Mouse (Mus musculus) retina, adult 2 months (tissue): Measurements from ENCODE around the gene Dohh.
A peak's percentile ranks its signal among the peaks of the same experiment; 100 is the strongest.

Experiments
- DNase-seq: peaks from one replicate; pipeline ENCODE4 v3.0.0-alpha.2; 2012; ENCODE audit warnings: low read depth, low spot score

Dohh gene

DNA sequence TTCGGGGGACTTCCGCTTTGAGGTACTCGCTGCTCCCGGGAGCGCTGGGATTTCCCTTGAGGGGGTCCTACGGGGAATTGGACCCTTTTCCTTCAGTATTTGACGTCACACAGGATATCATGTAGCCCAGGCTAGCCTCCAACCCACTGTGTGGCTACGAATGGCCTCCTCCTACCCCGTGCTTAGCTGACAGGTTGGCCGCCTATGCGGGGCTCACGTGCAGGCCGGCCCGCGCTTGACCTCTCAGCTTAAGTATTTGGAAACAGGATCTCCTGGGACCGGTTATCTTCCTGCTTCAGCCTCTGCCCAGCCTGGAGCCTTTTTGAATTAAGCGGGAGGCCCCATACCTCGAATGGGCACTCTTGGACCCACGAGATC, 366 bp downstream of the Dohh start:
- no peak for DNase-seq

DNA sequence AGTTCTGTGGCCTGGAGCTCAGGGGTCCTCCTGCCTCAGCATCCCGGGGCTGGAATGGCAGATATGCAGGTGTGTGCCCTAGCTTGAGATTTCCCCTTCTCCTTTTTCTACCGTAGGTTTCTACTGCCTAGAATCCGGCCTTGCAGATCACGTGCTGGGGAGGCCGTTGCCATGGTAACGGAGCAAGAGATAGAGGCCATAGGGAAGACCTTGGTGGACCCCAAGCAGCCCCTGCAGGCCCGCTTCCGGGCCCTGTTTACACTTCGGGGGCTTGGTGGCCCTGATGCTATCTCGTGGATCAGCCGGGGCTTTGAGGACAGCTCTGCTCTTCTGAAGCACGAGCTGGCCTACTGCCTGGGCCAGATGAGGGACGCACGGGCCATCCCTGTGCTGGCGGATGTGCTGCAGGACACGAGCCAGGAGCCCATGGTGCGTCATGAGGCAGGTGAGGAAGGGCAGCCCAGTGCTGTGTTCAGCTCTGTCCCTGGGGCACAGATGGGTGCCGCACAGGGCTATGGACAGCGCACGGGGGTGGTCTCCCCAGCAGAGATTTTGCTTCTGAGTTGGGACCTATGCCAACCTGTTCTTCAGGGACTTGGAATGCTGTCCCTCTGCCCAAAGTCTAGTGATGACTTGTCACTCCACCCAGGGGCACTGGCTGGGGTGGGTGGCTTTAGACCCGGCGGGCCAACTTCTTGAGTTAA, 1.5 kb downstream of the Dohh start:
- DNase-seq, result no peak

DNA sequence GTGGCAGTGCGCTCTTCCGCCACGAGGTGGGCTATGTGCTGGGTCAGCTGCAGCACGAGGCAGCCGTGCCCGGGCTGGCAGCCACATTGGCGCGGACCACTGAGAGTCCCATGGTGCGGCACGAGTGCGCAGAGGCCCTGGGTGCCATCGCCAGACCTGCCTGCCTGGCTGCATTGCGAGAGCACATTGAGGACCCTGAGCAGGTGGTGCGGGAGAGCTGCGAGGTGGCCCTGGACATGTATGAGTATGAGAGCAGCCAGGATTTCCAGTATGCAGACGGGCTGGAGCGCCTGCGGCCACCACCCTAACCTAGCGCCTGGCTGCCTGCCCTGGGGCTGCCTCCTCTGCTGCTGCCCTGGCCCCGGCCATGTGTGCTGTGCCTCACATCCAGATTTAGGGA, 3.5 kb downstream of the Dohh start:
- DNase-seq, result no peak

DNA sequence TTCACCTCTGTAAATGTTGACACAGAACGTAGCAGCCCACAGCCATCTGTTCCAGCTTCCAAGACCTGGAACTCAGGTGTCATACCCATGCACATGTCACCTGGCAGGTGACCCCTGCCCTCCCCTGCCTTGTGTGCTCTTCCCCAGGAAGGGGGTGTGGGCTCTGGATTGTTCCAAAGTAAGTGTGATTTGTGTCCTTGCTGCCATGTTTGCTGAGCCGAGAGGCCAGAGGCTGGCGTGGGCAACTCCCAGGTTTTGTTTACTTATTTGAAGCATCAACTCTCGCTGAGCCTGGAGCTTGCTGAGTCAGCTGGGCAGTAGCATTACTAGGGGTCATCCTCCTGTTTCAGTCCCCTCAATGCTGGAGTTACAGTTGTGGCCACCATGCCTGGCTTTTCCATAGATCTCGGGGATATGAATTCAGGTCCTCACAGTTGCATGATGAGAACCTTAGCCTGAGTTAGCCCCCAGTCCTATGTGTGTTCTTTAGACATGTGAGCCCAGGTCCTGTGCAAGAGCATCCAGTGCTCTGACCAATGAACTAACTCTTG, 4.4 kb downstream of the Dohh start, which contains the start of gene Gm48552:
Gene Gm48552, plus strand, starts transcription at position 501 of the 551 bp plus-strand sequence.
- no peak for DNase-seq

DNA sequence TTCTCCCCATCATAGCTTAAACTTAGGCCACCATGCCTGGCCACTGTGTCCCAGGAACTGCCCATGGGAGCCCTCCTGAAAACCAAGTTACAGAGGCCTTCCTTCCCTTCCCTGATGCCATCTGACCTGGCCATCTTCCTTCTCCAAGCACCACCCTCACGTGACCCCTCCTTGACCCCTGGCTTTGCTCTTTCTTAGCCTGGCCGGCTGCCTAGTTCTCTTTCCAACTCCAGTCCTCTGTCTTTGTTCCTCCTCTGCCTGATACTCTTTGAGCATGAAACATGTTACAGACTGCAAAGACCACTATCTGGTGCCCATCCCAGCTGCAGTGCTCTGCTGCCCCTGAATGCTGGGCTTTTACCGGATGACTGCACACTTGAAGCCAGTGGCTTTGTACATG, 5.1 kb downstream of the Dohh start:
- DNase-seq, result no peak

DNA sequence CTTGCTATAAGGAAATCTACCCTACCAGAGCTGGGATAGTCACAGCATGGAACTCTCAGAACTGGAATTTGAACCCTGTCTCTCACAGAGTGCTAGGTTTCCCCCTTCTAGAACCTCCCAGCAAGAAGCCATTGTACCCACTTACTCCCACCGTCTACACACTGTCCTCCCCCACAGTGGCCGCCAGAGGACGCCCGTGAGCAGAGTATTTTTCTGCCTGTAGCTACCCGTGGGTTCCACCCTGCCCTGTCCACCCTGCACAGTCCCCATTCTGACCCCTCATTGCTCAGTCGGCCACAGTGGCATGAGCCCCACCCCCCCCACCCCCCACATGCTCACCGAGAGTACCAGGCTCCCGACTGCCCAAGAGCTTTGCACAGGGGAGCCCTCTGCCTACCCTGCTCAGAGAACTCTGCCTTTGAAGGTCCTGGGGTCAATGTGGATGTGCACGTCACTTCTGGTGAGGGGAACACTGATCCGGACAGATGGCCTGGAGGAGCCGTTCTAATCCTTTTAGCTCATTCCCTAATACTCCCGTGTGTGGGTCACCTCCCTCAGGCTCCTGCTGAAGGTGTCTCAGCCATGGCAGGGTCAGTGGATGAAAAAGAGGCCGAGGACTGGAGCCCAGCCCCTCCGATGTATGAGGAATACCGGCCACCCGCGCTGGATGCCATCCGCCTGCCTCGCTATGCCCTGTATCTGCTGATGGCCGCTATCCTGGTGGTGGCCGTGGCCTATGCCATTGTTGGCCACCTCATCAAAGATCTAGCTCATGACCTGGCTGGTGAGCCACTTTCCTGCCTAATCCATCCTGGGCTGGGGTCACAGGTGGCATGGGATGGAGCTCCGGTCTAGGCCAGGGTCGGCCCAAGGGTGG, 5.8 kb downstream of the Dohh start:
- peak; percentile 91 for DNase-seq

DNA sequence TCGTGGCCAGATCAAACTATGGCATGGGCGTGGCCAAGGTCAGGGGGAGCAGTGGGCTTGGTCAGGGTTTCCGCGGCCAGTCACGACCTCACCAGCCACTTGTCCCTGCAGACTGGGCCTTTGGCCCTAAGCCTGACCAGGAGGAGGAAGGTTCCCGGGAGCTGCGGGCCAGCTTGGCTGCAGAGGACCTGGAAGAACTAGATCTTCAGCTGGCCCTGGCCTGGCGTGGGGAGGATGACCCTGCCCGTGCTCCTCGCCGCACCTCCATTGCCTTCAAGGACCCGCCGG, 6.4 kb downstream of the Dohh start:
- DNase-seq, result no peak

DNA sequence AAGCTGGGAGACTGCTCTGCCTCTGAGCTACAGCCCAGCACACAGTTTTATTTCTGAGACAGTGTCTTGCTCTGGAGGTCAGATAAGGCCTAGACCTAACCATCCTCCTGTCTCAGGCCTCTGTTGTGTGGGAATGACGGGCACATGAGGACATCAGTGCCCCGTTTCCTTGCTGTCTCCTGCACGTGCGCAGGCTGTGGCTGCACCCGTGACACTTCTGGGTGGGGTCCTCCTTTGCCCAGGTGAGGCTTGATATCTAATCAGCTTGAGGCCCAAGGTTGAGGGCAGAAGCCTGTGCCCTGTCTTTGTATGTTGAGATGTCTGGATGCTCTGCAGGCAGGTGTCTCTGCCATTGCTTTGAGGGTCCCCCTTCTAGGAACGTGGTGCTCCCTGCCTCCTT, 8.0 kb downstream of the Dohh start:
- no peak for DNase-seq

DNA sequence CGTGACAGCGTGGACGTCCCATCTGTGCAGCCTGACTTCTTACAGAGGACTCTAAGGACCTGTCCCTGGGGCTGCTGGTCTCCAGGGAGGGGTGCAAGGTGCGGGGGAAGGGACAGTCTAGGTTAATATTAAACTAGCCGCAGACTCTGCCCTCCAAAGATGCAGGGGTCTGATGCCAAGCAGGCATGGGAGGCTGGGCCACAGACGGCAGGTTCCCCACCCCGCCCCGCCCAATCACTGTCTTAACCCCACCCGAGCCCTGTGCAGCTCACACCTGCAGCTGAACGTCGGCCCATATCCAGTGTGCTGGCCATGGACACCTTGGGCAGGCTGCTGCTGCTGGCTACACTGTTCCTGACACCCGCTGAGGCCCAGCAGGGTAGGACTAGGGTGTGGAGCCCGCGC, 8.6 kb downstream of the Dohh start, which contains the start of gene Smim24:
Gene Smim24, plus strand, starts transcription at position 271 of the 405 bp plus-strand sequence.
- no peak for DNase-seq

DNA sequence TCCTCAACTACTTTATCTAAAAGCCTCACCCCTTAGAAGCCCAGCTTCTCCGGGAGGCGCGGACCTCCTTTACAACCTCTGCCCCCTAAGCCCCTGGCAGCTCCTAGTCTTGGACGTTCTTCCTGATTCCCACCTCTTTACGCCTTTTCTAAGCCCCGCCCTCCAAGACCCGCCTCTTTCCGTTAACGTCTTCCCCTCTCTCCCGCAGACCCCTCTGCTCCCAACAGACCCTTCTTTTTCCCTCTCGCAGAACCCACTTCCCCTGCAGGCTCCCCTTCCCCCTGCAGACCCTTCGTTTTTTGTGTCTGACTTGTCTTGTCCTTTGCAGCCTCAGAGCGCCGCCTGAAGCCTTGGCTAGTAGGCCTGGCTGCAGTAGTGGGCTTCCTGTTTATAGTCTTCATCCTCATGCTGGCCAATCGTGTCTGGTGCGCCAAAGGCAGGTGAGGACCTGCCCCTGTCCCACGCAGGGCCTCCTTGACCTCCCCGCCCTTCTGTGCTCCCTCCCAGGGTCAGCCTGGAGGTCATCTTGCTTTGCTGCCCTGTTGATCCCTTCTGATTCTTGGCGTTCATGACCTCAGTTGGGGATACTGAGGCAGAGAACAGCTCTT, 9.3 kb downstream of the Dohh start:
- no peak for DNase-seq

DNA sequence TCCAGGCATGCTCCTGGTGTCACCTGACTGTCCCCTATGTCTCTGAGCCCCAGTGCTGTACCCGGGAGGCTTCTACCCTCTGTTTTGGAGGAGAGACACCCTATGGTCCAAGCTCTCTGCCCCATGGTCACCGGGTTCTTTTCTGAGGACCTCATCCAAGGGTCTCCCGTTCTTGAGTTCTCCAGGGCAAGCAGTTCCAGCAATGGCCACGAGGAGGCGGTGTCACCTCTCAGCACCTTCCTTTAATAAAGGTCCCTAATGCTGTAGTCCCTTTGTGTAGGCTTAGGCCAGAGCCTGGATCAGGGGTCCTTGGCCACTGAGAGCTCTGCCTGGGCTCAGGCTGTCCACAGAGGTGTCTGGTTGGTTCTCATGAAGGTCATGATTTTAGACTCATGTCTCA, 10.9 kb downstream of the Dohh start:
- no peak for DNase-seq

DNA sequence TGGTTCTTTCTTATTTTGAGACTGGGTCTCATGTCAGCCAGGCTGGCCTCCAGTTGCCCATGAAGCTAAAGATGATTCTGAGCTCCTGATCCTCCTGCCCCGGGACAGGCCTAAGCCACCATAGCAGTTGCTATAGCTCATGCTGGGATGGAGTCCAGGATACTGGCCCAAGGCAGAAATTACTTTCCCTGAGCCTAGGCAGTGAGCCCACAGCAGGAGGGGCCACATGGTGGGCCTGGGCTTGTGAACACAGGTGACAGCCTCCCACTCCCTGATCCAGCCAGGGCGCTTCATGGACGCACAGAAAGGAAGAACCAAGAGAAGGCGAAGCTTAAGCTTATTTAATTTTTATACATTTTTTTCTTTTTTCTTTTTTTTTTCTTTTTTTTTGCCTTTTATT, 11.6 kb downstream of the Dohh start:
- no peak for DNase-seq

DNA sequence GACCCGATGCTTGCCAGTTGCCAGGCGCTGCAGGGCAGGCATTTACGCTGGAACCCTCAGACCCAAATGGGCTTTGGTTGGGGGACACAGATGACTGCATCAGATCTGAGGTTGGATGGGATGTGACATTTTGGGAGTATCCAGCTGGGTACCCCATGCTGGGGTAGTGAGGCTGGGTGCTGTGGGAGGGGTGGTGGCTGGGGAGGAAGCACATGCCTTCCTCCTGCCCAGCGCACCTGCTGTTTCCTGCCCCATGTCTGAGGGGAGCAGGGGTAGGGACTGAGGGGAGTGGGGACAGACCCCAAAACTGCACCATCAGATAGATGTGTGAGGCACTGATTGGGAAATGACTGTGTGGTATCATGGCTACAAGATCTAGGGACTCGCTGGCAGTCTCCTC, 12.5 kb downstream of the Dohh start:
- no peak for DNase-seq

DNA sequence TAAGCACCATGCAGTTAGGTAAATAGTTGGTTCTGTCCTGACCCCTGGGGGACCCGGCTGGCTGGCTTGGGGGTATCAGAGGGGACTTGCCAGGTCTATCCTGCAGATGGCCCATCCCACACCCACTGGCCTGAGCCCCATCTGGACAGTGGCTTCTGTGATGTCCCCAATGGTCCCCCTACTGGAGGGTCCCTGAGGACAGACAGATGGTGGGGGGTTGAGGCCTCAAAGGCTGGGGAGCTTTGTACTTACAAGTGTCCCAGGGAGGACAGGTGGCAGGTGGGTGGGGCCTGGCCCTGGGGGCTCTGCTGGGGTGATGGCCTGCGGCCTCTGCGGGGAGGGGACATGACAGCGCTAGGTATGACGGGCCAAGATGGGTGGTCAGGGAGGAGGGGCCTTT, 15.1 kb downstream of the Dohh start:
- no peak for DNase-seq

DNA sequence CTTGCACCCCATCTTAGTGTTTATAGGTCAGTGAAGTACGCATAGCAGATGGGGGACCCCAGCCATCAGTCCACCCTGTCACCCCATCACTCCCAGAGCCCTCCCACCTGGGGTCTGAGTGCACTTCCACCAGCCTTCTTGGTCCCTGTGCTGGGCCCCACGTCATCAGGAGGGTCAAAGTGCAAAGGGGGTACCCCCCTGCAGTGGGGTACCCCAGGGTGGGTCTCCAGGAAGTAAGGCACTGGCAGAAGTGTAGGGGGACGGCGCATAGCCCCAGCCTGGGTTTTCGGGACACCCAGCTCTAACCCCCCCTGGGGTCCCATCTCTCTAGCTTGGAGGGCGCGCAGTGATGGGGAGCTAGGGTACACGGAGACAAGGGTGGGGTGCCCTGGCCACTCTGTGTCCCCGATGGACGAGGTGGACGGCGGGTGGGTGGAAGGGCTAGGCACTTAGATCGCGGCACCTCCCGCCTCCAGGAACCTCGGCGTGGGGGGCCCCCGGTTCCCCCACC, 15.6 kb downstream of the Dohh start:
- DNase-seq, result no peak

DNA sequence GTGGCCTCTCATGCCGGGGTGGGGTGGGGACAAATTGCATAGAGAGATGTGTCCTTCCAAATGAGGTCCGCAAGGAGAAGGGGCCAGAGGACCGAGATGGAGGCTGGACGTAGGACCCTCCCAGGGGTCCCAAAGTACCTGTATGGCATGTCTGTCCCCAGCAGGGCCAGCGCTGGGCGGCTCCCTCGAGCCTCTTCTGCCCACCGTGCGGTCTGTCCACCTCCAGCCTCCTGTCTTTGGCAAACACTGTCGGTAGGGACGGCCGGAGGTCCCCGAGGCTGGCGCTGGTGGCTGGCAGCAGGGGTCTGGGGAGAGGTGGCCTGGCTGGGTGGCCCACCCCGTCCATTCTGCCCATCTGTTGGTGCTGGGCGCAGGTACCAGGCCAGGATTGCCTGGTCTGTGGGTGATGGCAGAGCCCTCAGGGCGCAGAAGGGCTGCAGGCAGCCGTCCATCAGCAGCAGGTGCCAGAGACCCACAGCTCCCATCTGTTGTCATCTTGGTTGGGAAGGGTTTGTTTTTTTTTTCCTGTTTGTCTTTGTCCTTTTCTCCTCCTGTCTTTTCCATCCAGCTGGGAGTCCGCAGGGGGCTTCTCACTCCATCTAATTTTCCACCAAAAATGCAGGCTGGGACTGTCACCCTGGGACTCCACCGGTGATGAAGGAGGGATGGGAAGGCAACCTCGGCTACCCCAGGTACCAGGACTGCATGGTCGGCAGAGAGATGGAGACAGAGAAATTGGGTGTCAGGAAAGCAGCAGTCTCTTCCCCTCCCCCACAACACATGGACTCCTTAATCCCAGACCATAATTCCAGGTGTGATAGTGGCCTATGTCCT, 16.4 kb downstream of the Dohh start:
- DNase-seq, result no peak

DNA sequence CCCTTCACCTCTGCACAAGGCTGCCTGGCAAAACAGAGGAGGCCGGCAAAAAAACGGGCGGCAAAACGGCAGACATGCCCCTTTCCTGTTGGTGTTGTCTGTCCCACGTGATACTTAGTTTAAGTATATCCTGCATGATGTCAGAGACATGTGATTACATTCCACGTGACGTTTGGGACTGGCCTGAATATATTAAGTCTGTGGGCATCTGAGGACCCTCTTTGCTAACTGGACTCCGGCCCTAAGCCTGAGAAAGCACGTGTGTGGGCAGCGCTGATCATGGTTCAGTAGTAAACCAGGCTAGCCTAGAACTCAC, 16.9 kb downstream of the Dohh start:
- no peak for DNase-seq

DNA sequence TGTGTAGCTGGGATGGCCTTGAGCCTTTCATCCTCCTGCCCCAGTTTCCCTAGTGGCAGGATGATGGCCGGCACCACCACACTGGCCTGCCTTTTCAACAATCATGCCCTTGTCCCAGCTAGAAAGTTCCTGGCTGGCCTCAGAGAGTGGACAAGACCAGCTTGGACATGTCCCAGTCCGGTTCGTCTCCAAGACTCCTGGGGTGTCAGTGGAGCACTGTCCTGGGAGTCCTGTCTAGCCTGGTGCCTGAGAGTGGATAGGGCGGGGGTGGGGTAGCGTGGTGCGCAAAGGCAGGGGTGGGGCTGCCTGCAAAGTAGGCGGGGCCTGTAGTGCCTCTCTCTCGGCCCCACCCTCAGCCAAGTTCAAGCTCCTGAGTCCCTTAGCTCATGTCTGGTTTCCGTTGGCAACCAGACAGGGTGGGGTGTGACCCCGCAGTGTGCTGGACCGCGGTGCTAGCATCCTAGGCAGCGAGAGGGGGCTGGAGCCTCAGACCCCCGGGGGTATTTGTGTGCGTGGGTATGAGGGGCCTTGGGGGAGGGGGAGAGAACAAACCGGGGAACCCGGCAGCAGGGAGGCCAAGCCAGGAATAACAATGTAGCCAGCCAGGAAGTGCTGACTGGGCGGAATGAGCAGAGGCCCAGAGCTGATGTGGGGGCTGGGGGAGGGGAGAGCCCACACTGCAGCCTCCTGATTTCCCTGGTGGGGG, 17.4 kb downstream of the Dohh start:
- DNase-seq, result no peak

DNA sequence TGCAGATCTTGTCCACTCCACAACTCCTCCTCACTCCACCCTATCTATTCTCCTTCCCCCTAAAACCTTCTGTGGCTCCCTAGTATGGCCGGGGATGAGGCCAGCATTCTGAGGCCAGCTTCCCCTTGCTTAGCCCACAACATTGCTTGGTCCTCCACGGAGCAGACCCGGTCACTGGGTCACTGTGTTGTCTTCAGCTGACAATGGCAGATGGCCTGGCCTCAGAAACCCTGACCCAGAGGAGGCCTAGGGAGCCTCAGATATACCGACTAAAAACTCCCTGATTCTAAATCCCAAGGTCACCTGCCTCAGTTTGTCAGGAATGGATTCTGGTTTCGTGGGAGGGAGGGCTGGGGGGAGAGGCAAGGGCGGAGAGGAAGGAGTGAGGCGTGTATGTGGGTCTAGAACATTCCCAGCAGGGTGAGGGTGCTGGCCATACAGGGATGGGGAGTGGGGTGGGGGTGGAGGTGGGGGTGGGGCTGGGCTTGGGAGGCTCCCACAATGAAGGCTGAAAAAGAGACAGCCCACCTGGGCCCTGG, 18.1 kb downstream of the Dohh start:
- no peak for DNase-seq

DNA sequence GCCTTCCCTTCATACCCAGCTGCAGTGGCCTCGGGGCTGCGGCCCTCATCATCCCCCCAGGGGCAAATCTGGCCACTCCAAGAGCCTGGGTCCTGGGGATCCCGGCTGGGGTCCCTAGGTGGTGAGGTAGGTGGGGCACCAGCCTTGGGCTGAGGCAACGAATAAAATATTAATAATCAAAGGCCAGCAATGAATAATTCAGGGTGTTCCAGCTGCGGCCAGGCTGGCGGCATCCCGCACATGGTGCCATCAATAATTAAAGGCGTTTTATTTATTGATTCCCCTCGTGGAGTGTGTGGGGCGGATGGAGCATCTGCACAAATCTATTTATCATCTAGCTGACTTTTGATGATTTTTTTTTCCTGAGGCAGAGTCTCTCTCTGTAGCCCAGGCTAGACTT, 19.3 kb downstream of the Dohh start:
- DNase-seq, result no peak

DNA sequence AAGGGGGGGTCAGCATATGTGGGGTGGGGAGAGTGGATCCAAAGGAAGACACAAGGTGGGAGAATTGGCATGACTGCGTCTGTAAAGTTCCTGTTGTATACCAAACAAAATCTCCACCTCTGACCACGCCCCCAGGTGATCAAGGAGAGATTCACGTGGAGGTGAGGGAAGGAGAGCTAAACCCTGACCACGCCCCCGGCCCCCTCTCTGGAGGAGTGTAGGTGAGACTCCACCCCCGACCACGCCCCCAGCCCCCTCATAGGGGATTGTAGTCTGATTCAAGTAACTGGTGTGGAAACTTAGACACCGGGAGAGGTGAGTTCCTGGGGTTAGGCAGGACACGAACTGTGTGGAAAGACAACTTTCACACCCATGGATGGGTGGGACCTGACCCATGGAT, 19.9 kb downstream of the Dohh start:
- DNase-seq, result no peak
